Mouse (Mus musculus) brain, embryonic 14.5 days (tissue): ENCODE results near the gene Hmgb2. TPM values are rescaled to one million over a fixed set of nuclear protein-coding genes. Genes with fewer than 3 reads are reported as not detected.
"Not testable (repeated sequence)": the region's sequence is repeated elsewhere in the genome, so short reads cannot be mapped to it uniquely, and the experiment has no call there.

Source experiments
- DNase-seq: peaks from one replicate; pipeline ENCODE4 v3.0.0-alpha.2; 2011; ENCODE audit warnings: low read depth
- CTCF ChIP-seq: fragments of 200-500 bp; IDR thresholded peaks from 2 replicates; pipeline ENCODE4 v1.5.1; 2012; ENCODE audit warnings: inconsistent platforms, mild to moderate bottlenecking, moderate library complexity, borderline replicate concordance; ENCODE audit not compliant: insufficient read depth, insufficient read length; ENCODE audit errors: extremely low read depth
- POLR2A ChIP-seq: fragments of 200-500 bp; IDR thresholded peaks from 2 replicates; pipeline ENCODE4 v1.6.1; 2012; ENCODE audit warnings: mild to moderate bottlenecking, inconsistent platforms, borderline replicate concordance; ENCODE audit not compliant: poor library complexity, insufficient read depth, insufficient read length, severe bottlenecking; ENCODE audit errors: extremely low read depth
- polyA plus RNA-seq: library from polyadenylated mRNA; depleted of rRNA; stranded (reverse); fragments of >200 nt; gene quantifications from 2 replicates; pipeline ENCODE4 v1.2.3, GENCODE M21; 2012

Gene Hmgb2
- polyA plus RNA-seq, 1 experiment: 70.5 TPM

- no peak for TF ChIP-seq POLR2A
- no peak for TF ChIP-seq CTCF
- DNase-seq: no peak
Observed at GRCm38 (mm10) chr8:57491873-57492272, 19.8 kb upstream of the Hmgb2 start.

- DNase-seq: peak; percentile 88
- no peak for TF ChIP-seq CTCF
Observed at GRCm38 (mm10) chr8:57498494-57498846, 13.2 kb upstream of the Hmgb2 start.

- no peak for TF ChIP-seq CTCF
- no peak for TF ChIP-seq POLR2A
- DNase-seq: peak; percentile 94
Observed at GRCm38 (mm10) chr8:57498847-57499511, 12.7 kb upstream of the Hmgb2 start.

- peak; percentile 74 for DNase-seq
- TF ChIP-seq POLR2A (no peak), CTCF (peak; percentile 68; the same call in 1 of the 2 replicates)
Observed at GRCm38 (mm10) chr8:57503641-57504040, 8.1 kb upstream of the Hmgb2 start.

- DNase-seq: not testable (repeated sequence)
Observed at GRCm38 (mm10) chr8:57505500-57505899, 6.2 kb upstream of the Hmgb2 start.

- DNase-seq: no peak
- TF ChIP-seq POLR2A: no peak
Observed at GRCm38 (mm10) chr8:57507556-57508063, 4.1 kb upstream of the Hmgb2 start.

- DNase-seq: no peak
- TF ChIP-seq POLR2A (no peak), CTCF (no peak)
Observed at GRCm38 (mm10) chr8:57508657-57509056, 3.0 kb upstream of the Hmgb2 start.

- DNase-seq: no peak
- TF ChIP-seq POLR2A (0 out of 2 replicates have a peak, but pooled peaks have one; percentile 6), CTCF (no peak)
Observed at GRCm38 (mm10) chr8:57510791-57511315, 854 bp upstream of the Hmgb2 start.

- DNase-seq: peak; percentile 56
- TF ChIP-seq CTCF: no peak
- no peak for TF ChIP-seq POLR2A
Observed at GRCm38 (mm10) chr8:57512141-57513056, 692 bp downstream of the Hmgb2 start.

- DNase-seq: not testable (repeated sequence)
Observed at GRCm38 (mm10) chr8:57513178-57513661, 1.5 kb downstream of the Hmgb2 start.

- DNase-seq: not testable (repeated sequence)
Observed at GRCm38 (mm10) chr8:57516685-57517084, 5.0 kb downstream of the Hmgb2 start.

- TF ChIP-seq CTCF: no peak
- no peak for TF ChIP-seq POLR2A
Observed at GRCm38 (mm10) chr8:57517723-57518122, 6.0 kb downstream of the Hmgb2 start.

GRCm38 (mm10) chr8:57520186-57520786, 8.6 kb downstream of the Hmgb2 start:
- TF ChIP-seq POLR2A (no peak), CTCF (no peak)
- DNase-seq: no peak

More at GRCm38 (mm10) chr8:57517723-57518122, 6.0 kb downstream of the Hmgb2 start:
- no peak for DNase-seq
